Comparison of ENCODE assay signal across 28 mouse cellular contexts in genomic region chr19:34633484-34633883, GRCm38 (mm10). TPM values are rescaled to one million over a fixed set of nuclear protein-coding genes. Genes with fewer than 3 reads are reported as not detected.
DNase-seq lines count a peak whose midpoint lies in the region; ATAC-seq and TF ChIP-seq lines count a peak whose summit lies in the region.
"Had no signal": no experiment of that assay in that cellular context is flagged by ENCODE, and none has a peak within 500 bp of the region (broad histone marks: within the 10 kb centered on the region; RNA-seq: fewer than 3 reads in every experiment).

No protein-coding gene starts in this region.

- WGBS in kidney, postnatal 0 days = 47% methylated on average over 2 of the region's 2 CpGs

- no peaks in the 10 kb centered on the region for H3K36me3 ChIP-seq in kidney, postnatal 0 days (ENCODE audit: insufficient read depth, low read length)
- H3K36me3 ChIP-seq: forebrain, embryonic 10.5 days; heart, embryonic 10.5 days; heart, embryonic 13.5 days; hindbrain, embryonic 12.5 days; hindbrain, embryonic 15.5 days had no signal

- no peak for TF ChIP-seq POLR2A in bone marrow macrophage, adult 2 months (IDR thresholded peaks at IDR 0.05; ENCODE audit: borderline replicate concordance, low read depth, low read length)

- no peak overlapping the region for H3K9ac ChIP-seq in kidney, postnatal 0 days (ENCODE audit: low read depth, low read length)
- H3K9ac ChIP-seq: heart, embryonic 13.5 days; hindbrain, embryonic 12.5 days; hindbrain, embryonic 15.5 days had no signal

- H3K4me1 ChIP-seq in kidney, postnatal 0 days (replicated peaks; ENCODE audit: insufficient read depth, low read length) = no peaks in the 10 kb centered on the region
- peaks cover 9% of the 10 kb centered on the region for H3K4me1 ChIP-seq in bone marrow macrophage, adult 2 months (ENCODE audit: control insufficient read depth, insufficient read depth, low read length)
- H3K4me1 ChIP-seq: forebrain, embryonic 10.5 days; heart, embryonic 10.5 days; heart, embryonic 13.5 days; hindbrain, embryonic 12.5 days; hindbrain, embryonic 15.5 days had no signal

- H3K27ac ChIP-seq in kidney, postnatal 0 days = no peak overlapping the region
- peak overlapping the region; percentile 61 for H3K27ac ChIP-seq in bone marrow macrophage, adult 2 months (ENCODE audit: insufficient read depth, low read depth, low read length)
- H3K27ac ChIP-seq: forebrain, embryonic 10.5 days; heart, adult 2 months; heart, embryonic 10.5 days; heart, embryonic 13.5 days; hindbrain, embryonic 12.5 days; hindbrain, embryonic 15.5 days had no signal

- H3K27me3 ChIP-seq in kidney, postnatal 0 days (ENCODE audit: insufficient read depth, low read length) = no peaks in the 10 kb centered on the region
- H3K27me3 ChIP-seq: hindbrain, embryonic 12.5 days; hindbrain, embryonic 15.5 days had no signal

- no peak for TF ChIP-seq CTCF in kidney, postnatal 0 days (IDR thresholded peaks at IDR 0.05; ENCODE audit: low read depth)
- no peak for TF ChIP-seq CTCF in bone marrow macrophage, adult 2 months (IDR thresholded peaks at IDR 0.05; ENCODE audit: low read depth, low read length)

- no peak overlapping the region for H3K4me2 ChIP-seq in kidney, postnatal 0 days (ENCODE audit: low read length)
- H3K4me2 ChIP-seq: heart, embryonic 13.5 days; hindbrain, embryonic 12.5 days; hindbrain, embryonic 15.5 days had no signal

- peak; percentile 32 for DNase-seq in kidney, postnatal 0 days (ENCODE audit: low spot score)
- no peak for DNase-seq in kidney, postnatal 10 days
- DNase-seq in 416B (ENCODE audit: low read depth) = peak; percentile 31
- DNase-seq in spleen, adult 12 weeks (ENCODE audit: low spot score) = no peak
- no peak for DNase-seq in embryo, embryonic 9.5 days (ENCODE audit: extremely low spot score)
- DNase-seq: adrenal gland, adult 8-10 months; adrenal gland, postnatal 36 days; cerebellum, adult 11-12 months; cerebellum, adult 8-10 months; cerebellum, postnatal 36 days; embryo, embryonic 11 days; gastrocnemius, postnatal 25 days; heart, adult 2 months; heart, postnatal 14 days; heart, postnatal 4 days had no signal

- no peaks in the 10 kb centered on the region for H3K9me3 ChIP-seq in kidney, postnatal 0 days (replicated peaks; ENCODE audit: low read length)
- H3K9me3 ChIP-seq: forebrain, embryonic 10.5 days; heart, embryonic 10.5 days; heart, embryonic 13.5 days; hindbrain, embryonic 12.5 days; hindbrain, embryonic 15.5 days had no signal

- H3K4me3 ChIP-seq in kidney, postnatal 0 days (replicated peaks; ENCODE audit: low read depth, low read length) = no peak overlapping the region
- H3K4me3 ChIP-seq in bone marrow macrophage, adult 2 months (ENCODE audit: insufficient read depth, low read length) = 0 out of 2 replicates have a peak overlapping the region, but pooled peaks have one; percentile 1
- H3K4me3 ChIP-seq: forebrain, embryonic 10.5 days; heart, adult 2 months; heart, embryonic 10.5 days; heart, embryonic 13.5 days; hindbrain, embryonic 12.5 days; hindbrain, embryonic 15.5 days had no signal

- no peak for ATAC-seq in kidney, postnatal 0 days (replicated peaks; ENCODE audit: low FRiP score, low read depth)
- ATAC-seq in megakaryocyte, adult 5-6 weeks (ENCODE audit: poor library complexity, severe bottlenecking) = peak; percentile 82
- ATAC-seq: activated CD4-positive, CD25-positive, alpha-beta regulatory T cell, adult 4 months; forebrain, embryonic 14.5 days had no signal

RNA-seq across cellular contexts. Expression of gene Ifit1bl2, which starts 7.1 kb away (rescaled TPM):
- polyA plus RNA-seq in kidney, postnatal 0 days (2015; fragmentation: Nextera tagmentation; extraction: Ambion mirVana) = 0.32 and 0.41 TPM in 2 replicates
- polyA plus RNA-seq in bone marrow macrophage, adult 2 months (2012; ENCODE audit: insufficient read depth, insufficient read length, missing spikeins) = 0.25 and 0.33 TPM in 2 replicates
- total RNA-seq in megakaryocyte, adult 5-6 weeks (2015) = 3.8 and 4.2 TPM in 2 replicates
- total RNA-seq in megakaryocyte, adult 5-6 weeks (2017) = 6.7 and 8.1 TPM in 2 replicates
- total RNA-seq: ES-E14; gastrocnemius, adult 8-10 months; gastrocnemius, postnatal 25 days had no signal
- polyA plus RNA-seq: forebrain, embryonic 10.5 days had no signal

RNA-seq across cellular contexts. Expression of gene Ifit1, which starts 7.2 kb away (rescaled TPM):
- 4.3 and 6.4 TPM in 2 replicates for polyA plus RNA-seq in kidney, postnatal 0 days (2015; fragmentation: Nextera tagmentation; extraction: Ambion mirVana)
- 46.3 and 50.4 TPM in 2 replicates for polyA plus RNA-seq in bone marrow macrophage, adult 2 months (2012; ENCODE audit: insufficient read depth, insufficient read length, missing spikeins)
- total RNA-seq in megakaryocyte, adult 5-6 weeks (2015) = 7.5 and 13.0 TPM in 2 replicates
- 8.7 and 10.6 TPM in 2 replicates for total RNA-seq in megakaryocyte, adult 5-6 weeks (2017)
- total RNA-seq: ES-E14 had no signal
- polyA plus RNA-seq: forebrain, embryonic 10.5 days had no signal

RNA-seq across cellular contexts. Expression of gene Ifit3b, which starts 25.7 kb away (rescaled TPM):
- 4.1 and 5.1 TPM in 2 replicates for polyA plus RNA-seq in kidney, postnatal 0 days (2015; fragmentation: Nextera tagmentation; extraction: Ambion mirVana)
- polyA plus RNA-seq in bone marrow macrophage, adult 2 months (2012; ENCODE audit: insufficient read depth, insufficient read length, missing spikeins) = 21.1 and 25.0 TPM in 2 replicates
- total RNA-seq in megakaryocyte, adult 5-6 weeks (2015) = 4.7 and 5.1 TPM in 2 replicates
- 4.2 and 5.1 TPM in 2 replicates for total RNA-seq in megakaryocyte, adult 5-6 weeks (2017)
- total RNA-seq: ES-E14 had no signal
- polyA plus RNA-seq: embryonic facial prominence, embryonic 11.5 days; embryonic facial prominence, embryonic 14.5 days; forebrain, embryonic 10.5 days; forebrain, embryonic 14.5 days; heart, embryonic 10.5 days; hindbrain, embryonic 12.5 days had no signal

RNA-seq across cellular contexts. Expression of gene Ifit1bl1, which starts 31.7 kb away (rescaled TPM):
- polyA plus RNA-seq in kidney, postnatal 0 days (2015; fragmentation: Nextera tagmentation; extraction: Ambion mirVana) = 0.78 and 1.7 TPM in 2 replicates
- polyA plus RNA-seq in bone marrow macrophage, adult 2 months (2012; ENCODE audit: insufficient read depth, insufficient read length, missing spikeins) = 3.0 and 4.2 TPM in 2 replicates
- total RNA-seq in megakaryocyte, adult 5-6 weeks (2015) = 4.7 and 5.2 TPM in 2 replicates
- 5.7 and 6.4 TPM in 2 replicates for total RNA-seq in megakaryocyte, adult 5-6 weeks (2017)
- total RNA-seq: ES-E14; gastrocnemius, adult 8-10 months; gastrocnemius, postnatal 25 days had no signal
- polyA plus RNA-seq: embryonic facial prominence, embryonic 11.5 days had no signal

RNA-seq across cellular contexts. Expression of gene Ifit3, which starts 50.2 kb away (rescaled TPM):
- 18.3 and 22.9 TPM in 2 replicates for polyA plus RNA-seq in kidney, postnatal 0 days (2015; fragmentation: Nextera tagmentation; extraction: Ambion mirVana)
- polyA plus RNA-seq in bone marrow macrophage, adult 2 months (2012; ENCODE audit: insufficient read depth, insufficient read length, missing spikeins) = 129 and 136 TPM in 2 replicates
- 22.6 and 25.4 TPM in 2 replicates for total RNA-seq in megakaryocyte, adult 5-6 weeks (2015)
- 33.0 and 34.0 TPM in 2 replicates for total RNA-seq in megakaryocyte, adult 5-6 weeks (2017)

Comparison
In these comparisons a context has a peak if more than half of its experiments do, and no peak if none do; other contexts are left out.
1. DNase-seq: peak in kidney, postnatal 0 days (single experiment) and 416B (single experiment); none in kidney, postnatal 10 days (single experiment), spleen, adult 12 weeks (single experiment) and embryo, embryonic 9.5 days (single experiment).